Mouse (Mus musculus): ENCODE measurements around the gene Ints4.
A peak's percentile ranks its signal among the peaks of the same experiment; 100 is the strongest.
"Not testable (repeated sequence)": the region's sequence is repeated elsewhere in the genome, so short reads cannot be mapped to it uniquely, and the experiment has no call there.

Gene Ints4

GRCm38 (mm10) chr7:97480821-97481339, at the start of gene Ints4:
Gene Ints4 (plus strand): TSS chr7:97480956.
- peak; percentile 96 for DNase-seq (ENCODE audit: low read depth, low spot score)

- DNase-seq (ENCODE audit: low read depth, low spot score), result not testable (repeated sequence)
These were observed 47.2 kb upstream of the Ints4 start for GRCm38 (mm10) chr7:97433517-97433916.

GRCm38 (mm10) chr7:97434517-97434916, 46.2 kb upstream of the Ints4 start:
- no peak for DNase-seq (ENCODE audit: low read depth, low spot score)

- DNase-seq (ENCODE audit: low read depth, low spot score), result no peak
These were observed 41.8 kb upstream of the Ints4 start for GRCm38 (mm10) chr7:97438986-97439385.

GRCm38 (mm10) chr7:97446171-97446925, 34.4 kb upstream of the Ints4 start:
- DNase-seq (ENCODE audit: low read depth, low spot score), result no peak

- peak; percentile 41 for DNase-seq (ENCODE audit: low read depth, low spot score)
These were observed 33.7 kb upstream of the Ints4 start for GRCm38 (mm10) chr7:97447050-97447531.

- DNase-seq (ENCODE audit: low read depth, low spot score), result not testable (repeated sequence)
These were observed 29.7 kb upstream of the Ints4 start, which contains the start of gene Kctd14 for GRCm38 (mm10) chr7:97451023-97451422. Gene Kctd14 (plus strand): TSS chr7:97451323.

GRCm38 (mm10) chr7:97452196-97452595, 28.6 kb upstream of the Ints4 start:
- no peak for DNase-seq (ENCODE audit: low read depth, low spot score)

- peak; percentile 72 for DNase-seq (ENCODE audit: low read depth, low spot score)
These were observed 27.4 kb upstream of the Ints4 start for GRCm38 (mm10) chr7:97453141-97453921.

- DNase-seq (ENCODE audit: low read depth, low spot score), result no peak
These were observed 26.0 kb upstream of the Ints4 start for GRCm38 (mm10) chr7:97454795-97455194.

GRCm38 (mm10) chr7:97455577-97455976, 25.2 kb upstream of the Ints4 start:
- DNase-seq (ENCODE audit: low read depth, low spot score), result no peak

- DNase-seq (ENCODE audit: low read depth, low spot score), result no peak
These were observed 7.8 kb upstream of the Ints4 start for GRCm38 (mm10) chr7:97473001-97473400.

GRCm38 (mm10) chr7:97479349-97479748, 1.4 kb upstream of the Ints4 start:
- no peak for DNase-seq (ENCODE audit: low read depth, low spot score)

GRCm38 (mm10) chr7:97480290-97480689, 466 bp upstream of the Ints4 start:
- no peak for DNase-seq (ENCODE audit: low read depth, low spot score)

- DNase-seq (ENCODE audit: low read depth, low spot score), result no peak
These were observed 2.6 kb downstream of the Ints4 start for GRCm38 (mm10) chr7:97483378-97483777.

GRCm38 (mm10) chr7:97491157-97491556, 10.4 kb downstream of the Ints4 start:
- peak; percentile 66 for DNase-seq (ENCODE audit: low read depth, low spot score)

GRCm38 (mm10) chr7:97492420-97492819, 11.7 kb downstream of the Ints4 start:
- no peak for DNase-seq (ENCODE audit: low read depth, low spot score)

GRCm38 (mm10) chr7:97495052-97495451, 14.3 kb downstream of the Ints4 start:
- no peak for DNase-seq (ENCODE audit: low read depth, low spot score)

- no peak for DNase-seq (ENCODE audit: low read depth, low spot score)
These were observed 19.9 kb downstream of the Ints4 start for GRCm38 (mm10) chr7:97500555-97501209.

- peak; percentile 24 for DNase-seq (ENCODE audit: low read depth, low spot score)
These were observed 34.0 kb downstream of the Ints4 start for GRCm38 (mm10) chr7:97514786-97515185.

- DNase-seq (ENCODE audit: low read depth, low spot score), result no peak
These were observed 39.2 kb downstream of the Ints4 start for GRCm38 (mm10) chr7:97519935-97520334.

- DNase-seq (ENCODE audit: low read depth, low spot score), result peak; percentile 92
These were observed 54.8 kb downstream of the Ints4 start for GRCm38 (mm10) chr7:97535531-97535930.

Measured in ZHBTc4 (cell line).